10 mouse cellular contexts compared by ENCODE assay signal in the genomic region with DNA sequence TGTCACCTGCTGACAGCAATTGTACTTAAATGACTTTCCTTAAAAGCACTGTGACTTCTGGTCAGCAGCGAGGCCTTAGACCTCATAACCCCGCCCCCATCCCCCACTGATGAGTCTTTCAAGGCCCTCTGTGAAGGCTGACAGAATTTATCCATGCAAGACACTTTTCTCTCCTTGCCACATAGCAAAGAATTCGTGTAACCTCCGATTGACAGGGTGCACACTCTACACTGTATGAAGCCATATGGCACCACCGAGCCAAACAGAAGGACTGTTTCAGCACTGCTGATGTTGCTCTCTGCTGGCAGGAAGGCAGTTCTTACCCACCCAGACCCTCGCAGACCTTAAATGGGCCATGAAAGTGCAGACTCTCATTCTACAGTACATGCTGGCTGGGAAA. TPM values are rescaled to one million over a fixed set of nuclear protein-coding genes. Genes with fewer than 3 reads are reported as not detected.
A peak's percentile ranks its signal among the peaks of the same experiment; 100 is the strongest.
DNase-seq lines count a peak whose midpoint lies in the region; ATAC-seq lines count a peak whose summit lies in the region.
"Had no signal": no experiment of that assay in that cellular context is flagged by ENCODE, and none has a peak within 500 bp of the region (broad histone marks: within the 10 kb centered on the region; RNA-seq: fewer than 3 reads in every experiment).

No protein-coding gene starts in this region.

- H3K9ac ChIP-seq in kidney, embryonic 14.5 days (ENCODE audit: low read depth, low read length) = no peak overlapping the region

- peak overlapping the region; percentile 66; the same call in 1 of the 2 replicates for H3K4me3 ChIP-seq in midbrain, embryonic 10.5 days
- H3K4me3 ChIP-seq in kidney, embryonic 14.5 days (ENCODE audit: low read length) = no peak overlapping the region

- peak; percentile 45 for DNase-seq in adrenal gland, postnatal 14 days
- no peak for DNase-seq in adrenal gland, adult 18-20 months (ENCODE audit: low spot score in 2 of 2)
- peak; percentile 27 for DNase-seq in R1 (ENCODE audit: low read depth, low spot score)
- peak; percentile 36 for DNase-seq in midbrain, embryonic 10.5 days (ENCODE audit: low spot score)
- DNase-seq in thymus, postnatal 0 days (ENCODE audit: low spot score) = no peak
- no peak for DNase-seq in spleen, adult 18-20 months

- H3K4me2 ChIP-seq in kidney, embryonic 14.5 days (replicated peaks; ENCODE audit: low read depth, low read length) = no peak overlapping the region

- H3K36me3 ChIP-seq in midbrain, embryonic 10.5 days = no peaks in the 10 kb centered on the region
- H3K36me3 ChIP-seq in kidney, embryonic 14.5 days (ENCODE audit: control insufficient read depth, insufficient read depth, low read length) = no peaks in the 10 kb centered on the region

- WGBS in midbrain, embryonic 10.5 days = 4% methylated on average over 6 of the region's 6 CpGs
- WGBS in kidney, embryonic 14.5 days = 7% methylated on average over 6 of the region's 6 CpGs

- H3K9me3 ChIP-seq in midbrain, embryonic 10.5 days (replicated peaks) = no peaks in the 10 kb centered on the region
- H3K9me3 ChIP-seq in kidney, embryonic 14.5 days (ENCODE audit: control insufficient read depth, low read length) = no peaks in the 10 kb centered on the region

- peaks cover 31% of the 10 kb centered on the region for H3K4me1 ChIP-seq in midbrain, embryonic 10.5 days
- 0 out of 2 replicates have a peak, but pooled peaks cover 3% of the 10 kb centered on the region for H3K4me1 ChIP-seq in kidney, embryonic 14.5 days (ENCODE audit: control insufficient read depth, insufficient read depth, low read length)

- ATAC-seq in granulocyte monocyte progenitor cell, adult 5-6 weeks (replicated peaks; ENCODE audit: poor library complexity, severe bottlenecking) = peak; percentile 9; the same call in 1 of the 2 replicates
- no peak for ATAC-seq in kidney, embryonic 14.5 days (ENCODE audit: low FRiP score, low TSS enrichment)

- peaks cover 60% of the 10 kb centered on the region for H3K27me3 ChIP-seq in midbrain, embryonic 10.5 days (ENCODE audit: low read depth, poor library complexity, severe bottlenecking)
- peaks cover 28% of the 10 kb centered on the region for H3K27me3 ChIP-seq in kidney, embryonic 14.5 days (ENCODE audit: control insufficient read depth, insufficient read depth, low read length)

- no peak overlapping the region for H3K27ac ChIP-seq in midbrain, embryonic 10.5 days (replicated peaks)
- H3K27ac ChIP-seq in kidney, embryonic 14.5 days (ENCODE audit: low read depth, low read length) = no peak overlapping the region
- H3K27ac ChIP-seq: kidney, postnatal 0 days had no signal

RNA-seq across cellular contexts. Expression of a gene that starts 1.8 kb away (rescaled TPM):
- 0.19 and 0.22 TPM in 2 replicates for total RNA-seq in adrenal gland, postnatal 14 days (2021)
- total RNA-seq in adrenal gland, adult 18-20 months (2021) = under 1 TPM in 1 of 2 experiments, not detected in 1; 0.16 TPM
- total RNA-seq in granulocyte monocyte progenitor cell, adult 5-6 weeks (2014; fragmentation: Nextera tagmentation) = not detected in 2 replicates
- not detected in 2 replicates for total RNA-seq in granulocyte monocyte progenitor cell, adult 5-6 weeks (2017)
- polyA plus RNA-seq in midbrain, embryonic 10.5 days (2016; fragmentation: Nextera tagmentation; extraction: Ambion mirVana) = 3.6 and 4.2 TPM in 2 replicates
- 0.03 and 0.05 TPM in 2 replicates for polyA plus RNA-seq in thymus, postnatal 0 days (2015; fragmentation: Nextera tagmentation; extraction: Ambion mirVana)
- 0.44 and 0.81 TPM in 2 replicates for polyA plus RNA-seq in kidney, embryonic 14.5 days (2014; fragmentation: Nextera tagmentation; extraction: Ambion mirVana)
- total RNA-seq: liver, adult 2 months had no signal
- polyA plus RNA-seq: liver, adult 2 months had no signal

RNA-seq across cellular contexts. Expression of a gene that starts 30.6 kb away (rescaled TPM):
- 1,143 and 1,198 TPM in 2 replicates for total RNA-seq in adrenal gland, postnatal 14 days (2021)
- 100 to 1,000 TPM; 734 to 946 TPM for total RNA-seq in adrenal gland, adult 18-20 months (2021)
- 73.9 and 78.5 TPM in 2 replicates for total RNA-seq in granulocyte monocyte progenitor cell, adult 5-6 weeks (2014; fragmentation: Nextera tagmentation)
- total RNA-seq in granulocyte monocyte progenitor cell, adult 5-6 weeks (2017) = 185 and 291 TPM in 2 replicates
- polyA plus RNA-seq in midbrain, embryonic 10.5 days (2016; fragmentation: Nextera tagmentation; extraction: Ambion mirVana) = 44.4 and 53.5 TPM in 2 replicates
- polyA plus RNA-seq in thymus, postnatal 0 days (2015; fragmentation: Nextera tagmentation; extraction: Ambion mirVana) = 69.3 and 70.5 TPM in 2 replicates
- 73.4 and 81.1 TPM in 2 replicates for polyA plus RNA-seq in kidney, embryonic 14.5 days (2014; fragmentation: Nextera tagmentation; extraction: Ambion mirVana)

Comparison
In these comparisons a context has a peak if more than half of its experiments do, and no peak if none do; other contexts are left out.
1. DNase-seq: peak in adrenal gland, postnatal 14 days (single experiment), R1 (single experiment) and midbrain, embryonic 10.5 days (single experiment); none in adrenal gland, adult 18-20 months (0 of 2), thymus, postnatal 0 days (single experiment) and spleen, adult 18-20 months (0 of 2).